Comparison of ENCODE assay signal across 8 mouse cellular contexts in the genomic region with DNA sequence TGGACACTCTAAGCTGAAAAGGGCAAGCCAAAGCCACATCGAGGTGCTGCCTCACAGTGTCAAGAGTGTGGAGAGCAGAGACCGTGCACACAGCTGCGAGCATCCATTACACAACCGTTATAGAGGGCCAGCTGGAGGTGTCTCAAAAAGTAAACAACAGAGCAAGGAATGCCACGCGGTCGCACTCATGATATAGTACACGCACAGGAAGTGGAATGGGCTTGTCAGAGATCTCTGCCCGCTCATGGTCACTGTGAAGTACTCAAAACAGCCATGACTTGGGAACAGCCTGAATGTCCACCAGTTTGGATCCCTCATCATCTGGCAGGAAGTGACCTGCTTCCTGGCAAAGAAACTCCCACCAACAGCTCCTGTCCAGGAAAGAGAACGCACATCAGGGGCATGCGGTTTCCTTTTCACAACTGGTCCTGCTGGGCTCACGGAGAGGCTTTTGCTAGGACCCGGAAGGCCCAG.
DNase-seq lines count a peak whose midpoint lies in the region; ATAC-seq and TF ChIP-seq lines count a peak whose summit lies in the region.

No protein-coding gene starts in this region.

- TF ChIP-seq CTCF in bone marrow, adult 2 months (IDR thresholded peaks at IDR 0.05; ENCODE audit: control insufficient read depth, insufficient read depth, low read length) = peak; percentile 15; the same call in 1 of the 2 replicates

- DNase-seq in A20 (ENCODE audit: low read depth, low spot score) = peak; percentile 50
- peak; percentile 56 to 76 for DNase-seq in lung, adult 18-20 months
- peak; percentile 74 for DNase-seq in thymus, postnatal 0 days (ENCODE audit: low spot score)
- no peak for DNase-seq in testis, postnatal 10 days (ENCODE audit: low spot score)
- DNase-seq in cerebellum, adult 18-20 months = no peak

- 8% methylated on average over 13 of the region's 13 CpGs for WGBS in bone marrow, adult 2 months

- peak; percentile 78 to 80 for ATAC-seq in hematopoietic stem cell, adult 5-6 weeks (replicated peaks in 1 of 2; ENCODE audit: insufficient read depth in 1 of 2, low FRiP score in 2 of 2, low TSS enrichment in 1 of 2, low read depth in 1 of 2, poor library complexity in 2 of 2, severe bottlenecking in 2 of 2)
- no peak for ATAC-seq in activated CD4-positive, CD25-positive, alpha-beta regulatory T cell, adult 4 months

- no peak overlapping the region for H3K4me3 ChIP-seq in bone marrow, adult 2 months (replicated peaks; ENCODE audit: control insufficient read depth, low read depth, low read length)

- H3K4me1 ChIP-seq in bone marrow, adult 2 months (ENCODE audit: control insufficient read depth, insufficient read depth, low read length) = peaks cover 4% of the 10 kb centered on the region

- peak overlapping the region; percentile 76 for H3K27ac ChIP-seq in bone marrow, adult 2 months (ENCODE audit: control insufficient read depth, insufficient read depth, low read depth, low read length, poor library complexity)

- no peak for TF ChIP-seq POLR2A in bone marrow, adult 2 months (IDR thresholded peaks at IDR 0.05; ENCODE audit: borderline replicate concordance, control insufficient read depth, low read depth, low read length)

Comparison
In these comparisons a context has a peak if more than half of its experiments do, and no peak if none do; other contexts are left out.
1. DNase-seq: peak in A20 (single experiment), lung, adult 18-20 months (2 of 2) and thymus, postnatal 0 days (single experiment); none in testis, postnatal 10 days (single experiment) and cerebellum, adult 18-20 months (0 of 2).